In genomic region chr2:160925203-160925602, GRCm38 (mm10) we compare ENCODE assay signal across 15 mouse cellular contexts. TPM values are rescaled to one million over a fixed set of nuclear protein-coding genes. Genes with fewer than 3 reads are reported as not detected.
A peak's percentile ranks its signal among the peaks of the same experiment; 100 is the strongest.
DNase-seq lines count a peak whose midpoint lies in the region; ATAC-seq lines count a peak whose summit lies in the region.
"Had no signal": no experiment of that assay in that cellular context is flagged by ENCODE, and none has a peak within 500 bp of the region (broad histone marks: within the 10 kb centered on the region; RNA-seq: fewer than 3 reads in every experiment).

No protein-coding gene starts in this region.

- ATAC-seq in forebrain, embryonic 14.5 days: no peak
- ATAC-seq in forebrain, embryonic 11.5 days (replicated peaks; ENCODE audit: low FRiP score): no peak

- H3K27ac ChIP-seq in forebrain, embryonic 14.5 days (ENCODE audit: low read depth, low read length): no peak overlapping the region
- H3K27ac ChIP-seq in forebrain, embryonic 11.5 days (ENCODE audit: low read depth, low read length): no peak overlapping the region
- H3K27ac ChIP-seq: heart, embryonic 15.5 days; macrophage had no signal

- 55% methylated on average over 9 of the region's 9 CpGs for WGBS in forebrain, embryonic 14.5 days
- WGBS in forebrain, embryonic 11.5 days: 83% methylated on average over 9 of the region's 9 CpGs

- peak; percentile 34 for DNase-seq in forebrain, embryonic 14.5 days (ENCODE audit: low spot score)
- DNase-seq in forebrain, embryonic 11.5 days (ENCODE audit: low spot score): no peak
- peak; percentile 38 to 48 for DNase-seq in left cerebral cortex, postnatal 10 days (ENCODE audit: extremely low spot score in 1 of 2, low spot score in 2 of 2)
- DNase-seq in left cerebral cortex, adult 18-20 months (ENCODE audit: low spot score in 2 of 2): no peak
- DNase-seq in NIH3T3 (ENCODE audit: low read depth): peak; percentile 31
- DNase-seq in gastrocnemius, postnatal 36 days: peak; percentile 60 to 64
- no peak for DNase-seq in yolk sac, embryonic 10.5 days (ENCODE audit: low spot score)
- DNase-seq in kidney, postnatal 4 days: no peak
- DNase-seq: adrenal gland, adult 8-10 months; B cell, adult 2 months; cerebellum, adult 8-10 months; kidney, adult 8-10 months had no signal

- H3K9ac ChIP-seq in forebrain, embryonic 14.5 days (ENCODE audit: low read length): no peak overlapping the region
- H3K9ac ChIP-seq in forebrain, embryonic 11.5 days (ENCODE audit: low read length): no peak overlapping the region
- H3K9ac ChIP-seq: heart, embryonic 15.5 days had no signal

- no peak overlapping the region for H3K4me3 ChIP-seq in forebrain, embryonic 14.5 days (ENCODE audit: low read depth, low read length)
- no peak overlapping the region for H3K4me3 ChIP-seq in forebrain, embryonic 11.5 days (ENCODE audit: low read depth, low read length)
- H3K4me3 ChIP-seq: erythroblast, embryonic 14.5 days; heart, embryonic 15.5 days had no signal

- no peaks in the 10 kb centered on the region for H3K27me3 ChIP-seq in forebrain, embryonic 14.5 days (replicated peaks; ENCODE audit: control insufficient read depth, insufficient read depth, low read length)
- H3K27me3 ChIP-seq in forebrain, embryonic 11.5 days (ENCODE audit: control insufficient read depth, insufficient read depth, low read length): no peaks in the 10 kb centered on the region
- H3K27me3 ChIP-seq: heart, embryonic 15.5 days had no signal

- H3K9me3 ChIP-seq in forebrain, embryonic 14.5 days (replicated peaks; ENCODE audit: control insufficient read depth, low read length): no peaks in the 10 kb centered on the region
- H3K9me3 ChIP-seq in forebrain, embryonic 11.5 days (ENCODE audit: control insufficient read depth, low read length): no peaks in the 10 kb centered on the region
- H3K9me3 ChIP-seq: heart, embryonic 15.5 days had no signal

- no peaks in the 10 kb centered on the region for H3K36me3 ChIP-seq in forebrain, embryonic 14.5 days (ENCODE audit: control insufficient read depth, insufficient read depth, low read length)
- H3K36me3 ChIP-seq in forebrain, embryonic 11.5 days (ENCODE audit: control insufficient read depth, insufficient read depth, low read length): no peaks in the 10 kb centered on the region
- H3K36me3 ChIP-seq: heart, embryonic 15.5 days had no signal

- H3K4me1 ChIP-seq in forebrain, embryonic 14.5 days (ENCODE audit: control insufficient read depth, insufficient read depth, low read length): no peaks in the 10 kb centered on the region
- no peaks in the 10 kb centered on the region for H3K4me1 ChIP-seq in forebrain, embryonic 11.5 days (replicated peaks; ENCODE audit: control insufficient read depth, insufficient read depth, low read length)
- H3K4me1 ChIP-seq: heart, embryonic 15.5 days had no signal

- intact Hi-C loops in left cerebral cortex, postnatal 10 days (cut with DNase I): no loop called here
- intact Hi-C loops in gastrocnemius, postnatal 36 days (cut with DNase I): no loop called here

- H3K4me2 ChIP-seq in forebrain, embryonic 14.5 days (ENCODE audit: low read length): no peak overlapping the region
- no peak overlapping the region for H3K4me2 ChIP-seq in forebrain, embryonic 11.5 days (ENCODE audit: low read depth, low read length, severe bottlenecking)
- H3K4me2 ChIP-seq: heart, embryonic 15.5 days had no signal

RNA-seq across cellular contexts. Expression of gene Emilin3, which starts 13.1 kb away (rescaled TPM):
- polyA plus RNA-seq in forebrain, embryonic 14.5 days (2014; fragmentation: Nextera tagmentation; extraction: Ambion mirVana): 0.24 and 0.32 TPM in 2 replicates
- 1.9 and 2.2 TPM in 2 replicates for polyA plus RNA-seq in forebrain, embryonic 11.5 days (2014; fragmentation: Nextera tagmentation; extraction: Ambion mirVana)
- under 1 TPM; 0.47 to 0.66 TPM for total RNA-seq in left cerebral cortex, postnatal 10 days (2021)
- total RNA-seq in left cerebral cortex, adult 18-20 months (2021): under 1 TPM in 1 of 2 experiments, not detected in 1; 0.26 TPM
- total RNA-seq in gastrocnemius, postnatal 36 days (2021): under 1 TPM; 0.36 to 0.44 TPM
- total RNA-seq: adrenal gland, adult 8-10 months had no signal
- polyA plus RNA-seq: erythroblast, embryonic 14.5 days; macrophage had no signal

RNA-seq across cellular contexts. Expression of gene Lpin3, which starts 44.7 kb away (rescaled TPM):
- 0.08 TPM in 1 of 2 replicates, not detected in the other for polyA plus RNA-seq in forebrain, embryonic 14.5 days (2014; fragmentation: Nextera tagmentation; extraction: Ambion mirVana)
- 0.20 and 1.1 TPM in 2 replicates for polyA plus RNA-seq in forebrain, embryonic 11.5 days (2014; fragmentation: Nextera tagmentation; extraction: Ambion mirVana)
- under 1 TPM; 0.34 to 0.36 TPM for total RNA-seq in left cerebral cortex, postnatal 10 days (2021)
- under 1 TPM; 0.53 to 0.87 TPM for total RNA-seq in left cerebral cortex, adult 18-20 months (2021)
- total RNA-seq in gastrocnemius, postnatal 36 days (2021): 1 to 10 TPM; 3.0 to 4.6 TPM
- polyA plus RNA-seq: erythroblast, embryonic 14.5 days; macrophage had no signal

RNA-seq across cellular contexts. Expression of gene Zhx3, which starts 52.4 kb away (rescaled TPM):
- polyA plus RNA-seq in forebrain, embryonic 14.5 days (2014; fragmentation: Nextera tagmentation; extraction: Ambion mirVana): 10.3 and 10.8 TPM in 2 replicates
- 10.0 TPM in 2 replicates for polyA plus RNA-seq in forebrain, embryonic 11.5 days (2014; fragmentation: Nextera tagmentation; extraction: Ambion mirVana)
- 10 to 100 TPM; 66.7 to 78.4 TPM for total RNA-seq in left cerebral cortex, postnatal 10 days (2021)
- total RNA-seq in left cerebral cortex, adult 18-20 months (2021): 10 to 100 TPM; 64.4 to 70.2 TPM
- 10 to 100 TPM; 24.8 to 25.7 TPM for total RNA-seq in gastrocnemius, postnatal 36 days (2021)

Comparison
In these comparisons a context has a peak if more than half of its experiments do, and no peak if none do; other contexts are left out.
1. DNase-seq: peak in forebrain, embryonic 14.5 days (single experiment), left cerebral cortex, postnatal 10 days (2 of 2), NIH3T3 (single experiment) and gastrocnemius, postnatal 36 days (2 of 2); none in forebrain, embryonic 11.5 days (single experiment), left cerebral cortex, adult 18-20 months (0 of 2), yolk sac, embryonic 10.5 days (single experiment) and kidney, postnatal 4 days (0 of 2).